Mouse (Mus musculus) limb, embryonic 14.5 days (tissue): Measurements from ENCODE around the gene Myo18b. TPM values are rescaled to one million over a fixed set of nuclear protein-coding genes. Genes with fewer than 3 reads are reported as not detected.

Source experiments
- ATAC-seq: fragments of 200-750 bp; cut with Nextera tagmentation; 2 replicates; pipeline ENCODE4 v1.8.0; 2017; ENCODE audit warnings: low read depth, moderate number of reproducible peaks, moderate TSS enrichment; ENCODE audit not compliant: low FRiP score
- DNase-seq: peaks from one replicate; pipeline ENCODE4 v3.0.0-alpha.2; 2015; ENCODE audit warnings: low spot score
- H3K27ac ChIP-seq: fragments of 300-500 bp; sonication (generic); replicated peaks from 2 replicates; pipeline ENCODE4 v1.5.1; 2014; ENCODE audit warnings: low read depth, mild to moderate bottlenecking, low read length, moderate library complexity, mixed read lengths
- H3K27me3 ChIP-seq: fragments of 300-500 bp; sonication (generic); 2 replicates; pipeline ENCODE4 v1.6.1; 2014; ENCODE audit warnings: low read length, mixed read lengths; ENCODE audit not compliant: control insufficient read depth, insufficient read depth
- H3K36me3 ChIP-seq: fragments of 300-500 bp; sonication (generic); 2 replicates; pipeline ENCODE4 v1.6.1; 2014; ENCODE audit warnings: mild to moderate bottlenecking, low read length, moderate library complexity, mixed read lengths; ENCODE audit not compliant: control insufficient read depth, insufficient read depth
- H3K4me1 ChIP-seq: fragments of 300-500 bp; sonication (generic); 2 replicates; pipeline ENCODE4 v1.6.1; 2014; ENCODE audit warnings: antibody characterized with exemption, low read length, mixed read lengths; ENCODE audit not compliant: control insufficient read depth, insufficient read depth
- H3K4me2 ChIP-seq: fragments of 300-500 bp; sonication (generic); replicated peaks from 2 replicates; pipeline ENCODE4 v1.6.1; 2014; ENCODE audit warnings: low read depth, mild to moderate bottlenecking, low read length, moderate library complexity; ENCODE audit not compliant: severe bottlenecking
- H3K4me3 ChIP-seq: fragments of 300-500 bp; sonication (generic); replicated peaks from 2 replicates; pipeline ENCODE4 v1.5.1; 2014; ENCODE audit warnings: low read length
- H3K9ac ChIP-seq: fragments of 300-500 bp; sonication (generic); 2 replicates; pipeline ENCODE4 v1.6.1; 2014; ENCODE audit warnings: mild to moderate bottlenecking, low read depth, low read length, moderate library complexity; ENCODE audit not compliant: severe bottlenecking
- H3K9me3 ChIP-seq: fragments of 300-500 bp; sonication (generic); 2 replicates; pipeline ENCODE4 v1.6.1; 2016; ENCODE audit warnings: low read length; ENCODE audit not compliant: control insufficient read depth
- POLR2A ChIP-seq: fragments of 200-500 bp; IDR thresholded peaks from 2 replicates; pipeline ENCODE4 v1.8.0; 2012; ENCODE audit warnings: inconsistent platforms, mild to moderate bottlenecking, moderate library complexity, borderline replicate concordance; ENCODE audit not compliant: insufficient read depth, insufficient read length; ENCODE audit errors: extremely low read depth
- WGBS: fragments of 180-500 bp; shearing (Covaris S2); extraction: QIAGEN DNeasy Blood & Tissue Kit; methylation state at CpG from one replicate; pipeline ENCODE4 v1.1.7; 2014; 5-methylcytosine and 5-hydroxymethylcytosine counted together
- polyA plus RNA-seq, 2 experiments: library from polyadenylated mRNA; depleted of rRNA in 1 of 2; stranded (reverse) in 1 of 2; unstranded in 1 of 2; fragments of >200 nt; fragmentation: Nextera tagmentation in 1 of 2; extraction: Ambion mirVana in 1 of 2; gene quantifications; 2 replicates each; pipeline versions ENCODE4 v1.2.1 to v1.2.3; 2012 to 2014

The Myo18b gene
- polyA plus RNA-seq, 2 experiments: 3.7 to 6.5 TPM

- TF ChIP-seq POLR2A: no peak
- Histone ChIP-seq H3K27ac (no peak overlapping the region), H3K4me2 (no peak overlapping the region), H3K4me3 (no peak overlapping the region), H3K27me3 (no peaks in the 10 kb centered on the region), H3K9me3 (no peaks in the 10 kb centered on the region), H3K36me3 (no peaks in the 10 kb centered on the region), H3K4me1 (no peaks in the 10 kb centered on the region), H3K9ac (no peak overlapping the region)
- ATAC-seq: no peak
- WGBS: 64% methylated on average over 7 of the region's 7 CpGs
- no peak for DNase-seq
Observed at GRCm38 (mm10) chr5:112796086-112796485, 100.1 kb downstream of the Myo18b start.

GRCm38 (mm10) chr5:112791792-112792780, 104.1 kb downstream of the Myo18b start:
- WGBS: 76% methylated on average over 15 of the region's 15 CpGs
- DNase-seq: no peak

GRCm38 (mm10) chr5:112790376-112791111, 105.6 kb downstream of the Myo18b start:
- H3K4me3 ChIP-seq: no peak overlapping the region
- DNase-seq: no peak
- H3K36me3 ChIP-seq: no peaks in the 10 kb centered on the region
- H3K4me1 ChIP-seq: no peaks in the 10 kb centered on the region
- H3K9me3 ChIP-seq: no peaks in the 10 kb centered on the region
- H3K27me3 ChIP-seq: no peaks in the 10 kb centered on the region
- H3K4me2 ChIP-seq: no peak overlapping the region
- no peak for ATAC-seq
- no peak for TF ChIP-seq POLR2A
- no peak overlapping the region for H3K27ac ChIP-seq
- H3K9ac ChIP-seq: no peak overlapping the region
- 68% methylated on average over 4 of the region's 4 CpGs for WGBS

More at GRCm38 (mm10) chr5:112791792-112792780, 104.1 kb downstream of the Myo18b start:
- ATAC-seq: no peak
- no peak overlapping the region for H3K27ac ChIP-seq
- H3K27me3 ChIP-seq: no peaks in the 10 kb centered on the region
- H3K4me1 ChIP-seq: no peaks in the 10 kb centered on the region
- H3K4me3 ChIP-seq: no peak overlapping the region
- TF ChIP-seq POLR2A: no peak
- H3K9ac ChIP-seq: no peak overlapping the region
- H3K9me3 ChIP-seq: no peaks in the 10 kb centered on the region
- no peak overlapping the region for H3K4me2 ChIP-seq
- no peaks in the 10 kb centered on the region for H3K36me3 ChIP-seq

- no peak for DNase-seq
- H3K27ac ChIP-seq: no peak overlapping the region
- no peak for ATAC-seq
- no peaks in the 10 kb centered on the region for H3K36me3 ChIP-seq
- no peaks in the 10 kb centered on the region for H3K9me3 ChIP-seq
- H3K9ac ChIP-seq: no peak overlapping the region
- TF ChIP-seq POLR2A: no peak
- WGBS: 93% methylated on average over 2 of the region's 2 CpGs
- H3K27me3 ChIP-seq: no peaks in the 10 kb centered on the region
- no peaks in the 10 kb centered on the region for H3K4me1 ChIP-seq
- no peak overlapping the region for H3K4me2 ChIP-seq
- no peak overlapping the region for H3K4me3 ChIP-seq
Observed at GRCm38 (mm10) chr5:112788441-112788840, 107.7 kb downstream of the Myo18b start.

DNA sequence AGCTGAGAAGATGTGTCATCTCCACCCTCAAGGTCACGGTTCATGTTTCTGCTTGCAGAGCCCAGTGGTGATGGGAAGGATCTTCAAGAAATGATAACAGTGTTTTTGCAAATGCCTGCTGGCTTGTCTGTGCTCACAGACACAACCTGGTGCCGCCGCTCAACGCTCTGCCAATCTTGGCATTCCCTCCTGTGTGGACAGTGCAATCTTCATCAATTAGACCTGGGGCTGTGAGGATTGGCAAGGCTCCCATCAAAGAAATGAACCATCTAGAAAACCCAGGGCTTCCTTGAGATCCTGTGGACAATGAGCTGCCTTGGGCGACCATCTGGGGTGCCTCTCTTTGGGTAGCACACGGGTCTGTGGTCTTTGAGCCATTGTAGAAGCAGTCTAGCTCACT, 109.4 kb downstream of the Myo18b start:
- 82% methylated on average over 6 of the region's 6 CpGs for WGBS
- H3K4me3 ChIP-seq: no peak overlapping the region
- no peak overlapping the region for H3K9ac ChIP-seq
- no peak for TF ChIP-seq POLR2A
- H3K4me1 ChIP-seq: no peaks in the 10 kb centered on the region
- H3K27ac ChIP-seq: no peak overlapping the region
- H3K9me3 ChIP-seq: no peaks in the 10 kb centered on the region
- H3K27me3 ChIP-seq: no peaks in the 10 kb centered on the region
- DNase-seq (no peak), ATAC-seq (no peak)
- H3K4me2 ChIP-seq: no peak overlapping the region
- no peaks in the 10 kb centered on the region for H3K36me3 ChIP-seq
